Mouse (Mus musculus) T-helper 1 cell (primary cell): ENCODE results near the gene Gzmk.

Experiments
- in situ Hi-C: fragments of 300-600 bp; cut with MboI, MseI; formaldehyde crosslinking; loops from one replicate; pipeline ENCODE4 v1.15.1; 2025; ENCODE audit warnings: high pct_unique_total_duplicates

Gene Gzmk

DNA sequence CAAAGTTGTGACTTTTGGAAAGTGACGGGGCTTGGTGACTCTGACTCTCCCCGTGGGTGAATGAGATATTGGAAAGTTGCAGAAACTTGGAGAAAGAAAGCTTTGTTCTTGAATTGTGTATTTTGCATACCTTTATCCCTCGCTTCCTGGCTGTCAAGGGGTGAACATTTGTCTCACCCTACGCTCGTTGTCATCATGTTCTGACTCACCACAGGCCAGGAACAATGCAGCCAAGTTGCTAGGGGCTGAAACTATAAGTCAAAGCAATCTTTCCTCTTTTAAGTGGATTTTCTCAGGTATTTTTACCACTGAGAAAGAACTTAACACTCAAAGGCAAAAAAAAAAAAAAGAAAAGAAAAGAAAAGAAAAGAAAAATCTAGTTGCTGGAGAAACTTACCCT, 22.6 kb downstream of the Gzmk start:
- in situ Hi-C loops: no loop called here

DNA sequence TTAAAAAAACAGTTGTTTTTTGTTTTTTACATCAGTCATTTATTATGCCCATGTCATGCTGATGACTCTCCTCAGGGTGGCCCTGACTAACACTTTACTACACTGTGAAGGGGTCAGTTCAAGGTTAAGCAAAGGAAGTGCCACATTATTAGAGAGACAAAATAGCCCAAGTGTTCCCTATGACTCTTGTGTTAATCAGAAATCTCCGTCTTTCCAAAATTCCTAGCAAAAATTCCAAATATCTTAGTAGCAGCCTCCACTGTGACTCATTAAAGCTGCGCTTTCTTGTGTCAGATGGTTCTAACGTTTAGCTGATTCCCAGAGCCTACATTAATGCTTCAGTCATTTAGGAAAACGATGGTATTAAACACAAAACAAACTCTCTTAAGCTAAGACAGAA, 23.5 kb downstream of the Gzmk start:
- in situ Hi-C loops: no loop called here

DNA sequence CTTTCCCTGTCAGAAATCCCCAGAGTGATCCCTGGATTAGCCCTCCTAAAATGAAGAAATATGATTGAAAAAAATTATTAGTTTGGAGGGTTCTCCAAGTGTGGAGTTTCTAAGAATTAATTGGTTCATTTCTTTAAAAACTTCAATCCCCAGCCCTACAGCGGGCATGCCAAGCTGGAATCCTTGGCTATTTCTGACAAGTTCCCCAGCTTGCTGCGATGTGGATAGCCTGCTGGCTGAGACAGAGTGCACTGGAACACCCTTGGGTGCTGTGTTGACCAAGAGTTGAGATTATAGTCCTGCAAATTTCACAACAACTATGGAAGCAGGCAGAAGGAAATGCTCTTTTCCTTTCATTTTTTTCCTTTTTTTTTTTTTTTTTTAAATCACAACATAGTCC, 24.1 kb downstream of the Gzmk start:
- in situ Hi-C loops: no loop called here

DNA sequence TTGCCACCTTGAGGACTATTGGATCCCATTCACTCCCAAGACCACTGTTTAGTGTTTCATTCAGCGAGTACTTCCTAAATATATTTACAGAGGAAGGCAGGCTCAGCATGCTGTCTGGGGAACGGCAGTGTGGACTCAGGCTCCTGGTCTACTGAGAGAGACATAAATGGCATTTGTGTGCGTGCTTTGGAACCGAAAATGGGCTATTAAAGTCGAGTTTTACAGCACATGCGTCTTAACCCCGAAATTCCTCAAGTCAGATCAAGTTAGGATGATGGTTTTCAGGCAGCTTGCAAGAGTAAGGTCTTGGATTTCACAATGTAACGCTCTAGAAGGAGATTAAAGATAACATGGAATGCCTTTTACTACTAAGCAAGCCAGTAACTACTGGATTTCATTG, 25.0 kb downstream of the Gzmk start:
- in situ Hi-C loops: no loop called here

DNA sequence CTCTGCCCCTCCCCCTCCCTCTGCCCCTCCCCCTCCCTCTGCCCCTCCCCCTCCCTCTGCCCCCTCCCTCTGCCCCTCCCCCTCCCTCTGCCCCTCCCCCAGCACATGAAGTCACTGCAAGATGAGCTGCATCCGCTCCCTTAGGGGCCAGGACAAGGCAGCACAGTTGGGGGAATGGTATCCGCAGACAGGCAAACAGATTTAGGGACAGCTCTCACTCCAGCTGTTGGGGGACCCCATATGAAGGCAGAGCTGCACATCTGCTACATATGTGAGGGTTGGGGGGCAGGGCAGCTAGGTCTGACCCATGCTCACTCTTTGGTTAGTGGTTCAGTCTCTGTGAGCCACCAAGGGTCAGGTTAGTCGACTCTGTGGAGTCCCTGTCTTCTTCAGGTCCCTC, 26.4 kb downstream of the Gzmk start:
- in situ Hi-C loops: no loop called here

DNA sequence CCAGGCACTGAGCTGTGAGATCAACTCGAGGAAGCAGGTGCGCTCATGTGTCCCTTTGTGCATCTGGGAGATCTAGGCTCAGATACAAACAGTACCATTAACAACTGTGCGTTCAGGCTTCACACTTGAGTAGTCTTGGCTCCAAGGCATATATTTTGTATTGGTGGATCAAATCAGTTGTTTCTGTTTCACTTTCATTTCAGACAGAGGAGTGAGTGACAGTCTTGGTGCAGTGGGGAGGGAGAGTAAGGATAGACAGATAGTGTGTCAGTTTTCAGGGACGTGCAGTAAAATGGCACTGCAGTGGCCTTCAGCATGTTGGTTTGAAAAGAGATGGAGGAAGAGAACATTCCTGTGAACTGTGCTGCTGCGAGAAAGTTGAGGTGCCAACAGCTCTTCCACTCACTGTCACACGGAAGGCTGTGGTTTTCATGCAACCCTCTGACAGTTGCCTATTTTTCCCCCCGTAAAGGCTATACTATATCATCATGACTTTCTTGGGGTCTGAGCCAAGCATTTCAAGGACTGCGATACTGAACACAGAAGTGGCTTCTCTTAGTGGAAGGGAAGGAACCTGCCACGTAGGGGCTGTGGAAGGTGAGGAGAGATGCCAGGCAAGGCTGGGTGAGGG, 27.7 kb downstream of the Gzmk start:
- in situ Hi-C loops: no loop called here

DNA sequence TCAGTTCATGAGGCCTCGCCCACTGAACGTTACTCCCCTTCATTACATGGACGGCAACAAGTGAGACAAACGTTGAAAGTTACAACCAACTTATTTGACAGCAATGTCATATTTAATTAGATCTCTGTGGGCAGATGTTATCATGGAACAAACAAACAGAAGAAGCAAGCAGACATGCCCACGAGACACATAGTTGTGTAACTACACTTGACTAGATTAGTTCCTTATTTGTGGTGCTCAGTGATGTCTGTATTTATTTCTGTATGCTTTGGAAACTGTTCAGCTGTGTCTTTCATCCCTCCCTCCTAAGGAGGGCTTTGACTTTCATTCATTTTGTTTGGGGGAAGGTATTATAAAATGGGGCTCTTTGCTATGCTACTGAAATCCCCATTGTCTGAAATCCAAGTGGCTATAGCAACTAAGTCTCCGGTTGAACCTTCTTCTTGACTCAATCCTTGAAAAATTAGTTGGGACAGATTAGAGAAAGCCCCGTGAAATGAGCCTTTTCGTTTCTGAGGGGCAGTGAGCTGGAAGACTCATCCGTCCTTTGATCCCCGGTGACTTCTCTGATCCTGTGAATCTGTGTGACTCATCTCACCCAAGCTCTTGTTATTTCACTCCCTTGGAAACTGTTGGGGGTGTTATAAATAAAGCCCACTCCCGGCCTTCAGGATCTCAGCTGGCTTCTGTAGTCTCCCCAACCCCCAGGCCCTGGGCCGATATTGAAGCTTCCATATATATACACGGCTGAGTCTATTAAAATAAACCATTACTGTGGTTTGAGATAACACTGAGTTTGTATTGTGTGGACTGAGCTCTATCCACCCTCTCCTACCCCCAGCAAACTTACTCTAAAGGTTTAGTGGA, 28.7 kb downstream of the Gzmk start:
- in situ Hi-C loops: no loop called here

DNA sequence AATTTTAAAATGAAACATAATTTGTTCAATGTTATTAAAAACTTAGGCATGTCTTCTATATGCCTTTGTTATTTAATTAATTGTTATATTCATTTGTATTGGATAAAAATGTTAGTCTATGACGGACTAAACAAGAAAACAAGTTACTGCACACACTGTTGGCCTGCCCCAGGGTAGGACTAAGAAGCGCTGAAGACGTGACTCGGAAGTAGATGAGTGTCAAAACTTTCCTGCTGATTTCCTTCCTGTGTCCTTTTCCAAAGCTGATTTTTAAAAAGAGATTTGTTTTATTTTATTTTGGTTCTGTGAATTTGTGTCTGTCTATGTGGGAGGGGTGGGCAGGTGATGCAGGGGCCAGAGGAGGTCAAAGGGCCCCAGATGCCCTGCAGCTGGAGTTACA, 42.0 kb downstream of the Gzmk start:
- in situ Hi-C loops: no loop called here

DNA sequence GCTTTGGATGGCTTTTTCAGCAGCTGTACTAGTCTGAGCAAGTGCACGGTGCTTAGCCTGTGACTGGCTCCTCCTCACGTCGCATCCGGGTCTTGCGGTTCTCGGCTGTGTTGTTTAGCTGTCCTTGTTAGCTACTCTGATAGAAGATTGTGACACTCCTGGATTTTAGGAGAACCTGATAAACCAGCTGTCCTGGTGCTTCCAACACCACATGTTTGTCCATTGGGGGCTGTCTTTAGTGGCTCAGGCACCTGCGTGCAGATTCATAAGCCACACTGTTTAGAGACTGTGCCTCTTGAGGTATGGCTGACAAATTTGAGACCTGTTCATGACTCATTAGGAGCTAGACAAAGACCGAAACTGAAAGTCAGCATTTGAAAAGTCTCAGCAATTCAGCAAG, 42.4 kb downstream of the Gzmk start:
- in situ Hi-C loops: no loop called here

DNA sequence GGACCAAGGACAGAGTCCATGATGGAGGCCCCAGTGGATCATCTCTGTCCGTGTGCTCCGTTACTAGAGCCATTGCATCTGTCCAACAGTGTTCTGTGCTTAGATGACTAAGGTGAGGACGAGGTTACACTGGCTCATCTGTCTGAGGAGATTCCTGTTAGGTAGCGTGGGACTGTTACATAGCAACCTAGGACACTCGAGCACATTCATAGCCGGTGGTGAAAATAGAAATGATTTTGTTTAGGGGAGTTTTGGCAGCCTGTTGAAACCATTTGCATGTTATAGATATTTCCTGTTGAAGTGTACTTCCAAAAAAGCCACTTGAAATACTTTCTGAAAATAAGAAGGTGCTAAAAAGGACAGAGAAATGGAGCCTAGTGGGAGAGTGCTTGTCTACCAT, 51.5 kb downstream of the Gzmk start:
- in situ Hi-C loops: no loop called here

DNA sequence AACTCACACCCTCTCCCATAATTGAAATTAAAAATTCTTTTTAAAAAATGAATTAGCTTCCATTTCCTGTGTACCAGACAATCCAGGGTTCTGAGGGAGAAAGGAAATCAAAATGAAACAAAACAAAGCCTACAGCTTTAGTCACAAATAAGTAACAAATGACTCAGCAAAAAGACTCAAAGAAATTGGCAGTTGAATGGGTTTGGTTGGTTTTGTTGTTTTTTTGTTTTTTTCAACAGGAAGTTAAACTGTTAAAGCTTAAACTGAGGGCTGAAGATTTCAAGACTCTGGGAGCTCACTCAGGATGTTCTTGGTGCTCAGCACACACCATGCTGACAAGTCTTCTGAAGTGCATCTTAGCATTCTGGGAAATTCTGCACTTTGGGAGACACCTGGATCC, 55.5 kb downstream of the Gzmk start:
- in situ Hi-C loops: no loop called here

DNA sequence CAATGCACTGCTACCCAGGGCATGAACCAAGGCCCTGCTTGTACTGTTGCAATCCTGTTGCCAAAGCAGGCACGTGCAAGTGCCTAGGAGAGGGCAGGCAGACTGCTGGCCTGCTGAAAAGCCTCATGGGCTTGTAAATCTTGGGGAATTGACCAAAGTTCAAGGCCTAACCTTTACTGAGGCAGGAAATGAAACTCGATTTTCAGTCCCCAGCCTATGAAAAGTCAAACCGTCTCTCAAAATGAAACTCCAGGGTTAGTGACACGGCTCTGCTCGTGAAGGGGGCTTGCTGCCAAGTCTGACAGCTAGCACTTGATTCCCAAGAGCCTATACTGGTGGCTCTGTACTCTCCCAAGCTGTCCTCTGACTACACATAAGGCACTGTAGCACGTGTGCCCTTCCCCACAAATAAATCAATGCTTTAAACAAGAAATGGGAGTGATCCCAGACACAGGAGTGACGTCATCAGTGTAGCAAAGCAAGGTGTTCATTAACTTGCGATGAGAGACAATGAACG, 57.6 kb downstream of the Gzmk start:
- in situ Hi-C loops: no loop called here

DNA sequence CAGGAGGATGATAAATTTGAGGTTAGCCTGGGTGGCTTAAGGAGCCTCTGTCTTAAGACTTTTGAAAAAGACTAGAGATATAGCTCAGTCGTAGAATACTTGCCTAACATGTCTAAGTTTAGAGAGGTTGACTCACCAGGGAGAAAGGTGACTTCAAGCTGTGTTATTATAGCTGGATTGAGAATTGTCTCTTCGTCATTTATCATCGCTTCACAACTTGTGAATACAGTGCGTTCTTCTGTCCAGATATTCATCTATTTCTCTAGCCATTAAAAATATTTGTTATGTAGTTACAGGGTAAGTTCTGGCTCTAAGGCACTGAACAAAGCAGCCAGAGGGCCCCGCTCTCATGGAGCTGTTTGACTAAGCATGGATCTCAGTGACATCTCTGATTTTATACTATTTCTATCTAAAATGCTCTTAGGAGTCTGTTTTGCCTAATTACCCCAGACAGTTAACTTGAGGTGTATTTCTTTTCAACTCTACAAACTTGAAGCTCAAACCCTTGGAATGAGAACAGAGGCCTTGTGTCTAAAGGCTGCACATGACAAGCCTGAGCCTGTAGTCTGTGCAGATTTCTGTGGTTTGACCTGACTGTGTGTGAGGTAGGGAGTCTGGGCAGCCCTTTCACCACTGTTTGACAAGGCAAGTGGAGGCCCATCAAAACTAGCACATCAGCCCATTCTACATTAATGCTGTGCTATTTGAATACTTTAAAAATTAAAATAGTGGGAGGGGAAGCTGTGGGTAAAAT, 61.3 kb downstream of the Gzmk start:
- in situ Hi-C loops: no loop called here

DNA sequence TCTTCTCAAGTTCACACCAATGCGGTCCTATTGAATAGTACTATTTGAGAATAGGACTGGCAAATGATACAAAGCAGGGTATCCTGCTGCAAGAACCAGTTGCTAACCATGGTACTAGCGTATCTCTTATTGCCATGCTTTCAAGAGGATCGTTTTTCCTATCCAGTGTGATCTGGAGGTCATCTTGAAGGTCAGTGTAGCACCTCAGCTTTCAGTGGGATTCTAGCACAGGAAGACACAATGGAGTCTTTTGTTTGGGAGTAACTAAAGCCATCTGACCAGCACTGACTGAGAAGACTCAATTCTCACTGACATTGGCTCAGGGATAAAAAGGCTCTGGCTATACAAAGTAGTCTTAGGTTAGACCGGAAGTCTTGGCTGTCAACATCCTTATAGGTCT, 74.2 kb downstream of the Gzmk start:
- in situ Hi-C loops: no loop called here

DNA sequence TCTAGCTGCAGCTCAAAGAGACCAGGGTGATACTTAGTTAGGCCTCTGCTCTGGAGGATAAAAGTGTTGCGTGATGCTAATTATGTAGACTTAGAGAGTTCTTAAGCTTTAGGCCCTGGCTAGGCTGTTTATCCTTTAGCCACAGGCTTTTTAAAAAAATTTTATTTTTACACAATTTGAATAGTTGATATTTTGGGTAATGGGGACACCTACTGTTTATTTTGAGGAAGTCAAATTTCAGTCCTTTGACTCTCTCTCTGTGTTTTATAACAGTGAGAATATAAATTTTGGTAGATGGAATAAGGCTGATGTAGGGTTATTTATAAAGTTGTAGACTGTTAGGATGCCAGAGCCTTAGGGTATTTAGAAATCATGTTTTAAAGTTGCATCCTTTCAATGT, 86.1 kb downstream of the Gzmk start:
- in situ Hi-C loops: no loop called here

DNA sequence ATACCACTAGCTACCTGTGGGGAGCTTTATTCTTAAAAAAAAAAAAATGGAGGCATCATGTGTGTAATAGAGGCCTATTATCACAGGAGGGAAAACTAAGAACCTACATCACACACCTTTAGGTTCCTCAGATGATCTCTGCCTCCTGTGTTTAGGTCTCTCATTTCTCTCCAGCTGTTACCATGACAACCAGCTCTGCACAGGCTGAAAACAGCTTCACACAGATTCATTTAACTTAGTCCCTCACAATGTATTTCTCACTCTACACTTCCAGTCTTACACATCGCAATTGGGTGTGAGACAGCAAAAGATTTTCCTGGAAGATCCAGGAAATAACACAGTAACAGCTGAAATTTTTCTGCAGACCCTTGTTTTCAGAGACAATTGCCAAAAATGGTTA, 95.7 kb downstream of the Gzmk start:
- in situ Hi-C loops: no loop called here
